Mouse (Mus musculus) hematopoietic stem cell, adult 5-6 weeks (primary cell): ENCODE results near the gene Stx11. TPM values are rescaled to one million over a fixed set of nuclear protein-coding genes. Genes with fewer than 3 reads are reported as not detected.

ENCODE experiments used
- ATAC-seq, 2 experiments: fragments of 125-278 bp in 1 of 2; replicated peaks in 1 of 2; 2 replicates each; pipeline ENCODE4 v1.8.0; 2016 to 2017; ENCODE audit warnings: inconsistent platforms in 2 of 2, mild to moderate bottlenecking in 2 of 2, moderate number of reproducible peaks in 2 of 2, low read depth in 1 of 2, moderate TSS enrichment in 1 of 2; ENCODE audit not compliant: low FRiP score in 2 of 2, poor library complexity in 2 of 2, severe bottlenecking in 2 of 2, insufficient read depth in 1 of 2, low TSS enrichment in 1 of 2
- total RNA-seq: library from RNA; stranded (forward); fragments of 172-1452, 232-1000 nt; gene quantifications from 2 replicates; pipeline ENCODE4 v1.2.3, GENCODE M21; 2017

The Stx11 gene
- total RNA-seq, 1 experiment from 2014 or later: 5.8 TPM

DNA sequence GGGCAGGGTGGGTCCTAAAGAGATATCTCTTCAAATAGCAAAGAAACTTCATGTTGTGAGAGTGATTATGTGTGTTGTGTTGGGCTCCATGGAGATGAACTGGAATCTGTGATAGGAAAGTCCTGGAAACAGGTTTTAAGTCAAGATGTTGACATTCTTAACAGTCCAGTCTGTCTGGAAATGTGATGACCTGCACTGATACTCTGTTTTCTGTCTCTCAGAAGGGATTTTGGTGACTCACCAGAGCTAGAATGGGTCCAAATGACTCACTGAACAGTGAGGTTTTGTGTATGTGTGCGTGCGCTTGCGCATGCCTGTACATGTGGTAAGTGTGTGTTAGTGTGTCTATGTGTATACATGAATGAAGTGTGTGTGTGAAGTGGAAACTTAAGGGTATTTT, 70.8 kb downstream of the Stx11 start:
- no peak for ATAC-seq

DNA sequence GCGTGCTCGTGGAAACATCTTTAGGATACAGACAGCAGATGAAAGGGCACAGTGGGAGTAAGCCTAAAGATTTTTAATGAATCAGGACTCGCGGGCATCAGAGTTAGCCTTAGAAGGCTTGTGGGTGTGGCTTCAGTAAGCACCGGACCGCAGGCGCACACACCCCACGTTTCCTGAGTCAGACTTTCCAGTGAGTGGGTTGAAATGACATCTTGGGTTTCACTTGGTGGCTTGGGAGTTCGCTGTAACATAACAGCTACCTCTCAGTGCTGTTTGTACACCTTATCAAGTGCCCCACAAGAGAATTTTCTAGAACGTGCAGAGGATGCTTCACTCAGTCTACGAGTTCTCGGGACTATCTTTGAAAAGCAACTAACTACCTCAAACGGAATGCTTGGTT, 75.7 kb downstream of the Stx11 start:
- ATAC-seq: peak; percentile 81 to 91

Other genes with a start within 250 kb of the Stx11 start
- 63.7 and 83.5 TPM in 2 replicates for gene Utrn, start 94.9 kb downstream of the Stx11 start, total RNA-seq
- gene Sf3b5, start 41.0 kb upstream of the Stx11 start, total RNA-seq: 11.6 and 14.0 TPM in 2 replicates
- gene Plagl1, start 96.2 kb upstream of the Stx11 start, total RNA-seq: 1.7 TPM in 1 of 2 replicates, not detected in the other
- gene Zc2hc1b, start 213.7 kb upstream of the Stx11 start, total RNA-seq: not detected in 2 replicates
- gene Ltv1, start 228.9 kb upstream of the Stx11 start, total RNA-seq: 45.2 and 49.2 TPM in 2 replicates